Mouse (Mus musculus) liver, postnatal 0 days (tissue): ENCODE data around the gene Itpk1. TPM values are rescaled to one million over a fixed set of nuclear protein-coding genes. Genes with fewer than 3 reads are reported as not detected.

ENCODE experiments used
- ATAC-seq: fragments of 200-750 bp; cut with Nextera tagmentation; 2 replicates; pipeline ENCODE4 v1.8.0; 2017; ENCODE audit warnings: mild to moderate bottlenecking, moderate library complexity
- DNase-seq: peaks from one replicate; pipeline ENCODE4 v3.0.0-alpha.2; 2016
- H3K27ac ChIP-seq: fragments of 300-500 bp; sonication (generic); 2 replicates; pipeline ENCODE4 v1.5.1; 2014; ENCODE audit warnings: antibody characterized with exemption, moderate library complexity, mild to moderate bottlenecking, low read depth
- H3K27me3 ChIP-seq: fragments of 300-500 bp; sonication (generic); 2 replicates; pipeline ENCODE4 v1.6.1; 2014; ENCODE audit warnings: low read length, control low read depth, mixed read lengths; ENCODE audit not compliant: insufficient read depth
- H3K36me3 ChIP-seq: fragments of 300-500 bp; sonication (generic); replicated peaks from 2 replicates; pipeline ENCODE4 v1.6.1; 2014; ENCODE audit warnings: mild to moderate bottlenecking, control low read depth, low read length, moderate library complexity, mixed read lengths; ENCODE audit not compliant: insufficient read depth
- H3K4me1 ChIP-seq: fragments of 300-500 bp; sonication (generic); 2 replicates; pipeline ENCODE4 v1.6.1; 2014; ENCODE audit warnings: antibody characterized with exemption, mild to moderate bottlenecking, control low read depth; ENCODE audit not compliant: insufficient read depth
- H3K4me2 ChIP-seq: fragments of 300-500 bp; sonication (generic); 2 replicates; pipeline ENCODE4 v1.6.1; 2014; ENCODE audit warnings: low read depth, mild to moderate bottlenecking, low read length, moderate library complexity, mixed read lengths
- H3K4me3 ChIP-seq: fragments of 300-500 bp; sonication (generic); 2 replicates; pipeline ENCODE4 v1.5.1; 2014; ENCODE audit warnings: low read depth, low read length
- H3K9ac ChIP-seq: fragments of 300-500 bp; sonication (generic); replicated peaks from 2 replicates; pipeline ENCODE4 v1.6.1; 2014; ENCODE audit warnings: mild to moderate bottlenecking, moderate library complexity
- H3K9me3 ChIP-seq: fragments of 300-500 bp; sonication (generic); 2 replicates; pipeline ENCODE4 v1.6.1; 2016; ENCODE audit warnings: mild to moderate bottlenecking, control low read depth, low read length, mixed read lengths
- CTCF ChIP-seq: sonication (generic); IDR thresholded peaks from 2 replicates; pipeline ENCODE4 v1.5.1; 2016; ENCODE audit warnings: antibody characterized with exemption, low read depth
- EP300 ChIP-seq: IDR thresholded peaks from 2 replicates; pipeline ENCODE4 v1.6.1; 2016; ENCODE audit warnings: antibody characterized with exemption, low read depth, mild to moderate bottlenecking
- WGBS: fragments of 180-500 bp; shearing (Covaris S2); extraction: QIAGEN DNeasy Blood & Tissue Kit; methylation state at CpG from one replicate; pipeline ENCODE4 v1.1.7; 2014; ENCODE audit not compliant: insufficient replicate concordance; 5-methylcytosine and 5-hydroxymethylcytosine counted together
- polyA plus RNA-seq: library from polyadenylated mRNA; unstranded; fragments of >200 nt; fragmentation: Nextera tagmentation; extraction: Ambion mirVana; gene quantifications from 2 replicates; pipeline ENCODE4 v1.2.1, GENCODE M21; 2015

Itpk1 gene
- polyA plus RNA-seq, 1 experiment from 2014 or later, result 3.6 TPM

GRCm38 (mm10) chr12:102682085-102682484, 22.6 kb downstream of the Itpk1 start:
- Histone ChIP-seq H3K36me3 (no peaks in the 10 kb centered on the region; the same call in 1 of the 2 replicates), H3K4me3 (no peak overlapping the region), H3K27ac (no peak overlapping the region), H3K27me3 (no peaks in the 10 kb centered on the region), H3K9ac (no peak overlapping the region), H3K4me1 (peaks cover 21% of the 10 kb centered on the region), H3K9me3 (no peaks in the 10 kb centered on the region), H3K4me2 (no peak overlapping the region)
- no peak for ATAC-seq
- 55% methylated on average over 5 of the region's 5 CpGs for WGBS
- DNase-seq, result no peak
- no peak for TF ChIP-seq CTCF
- no peak for TF ChIP-seq EP300

- H3K4me3 ChIP-seq, result no peak overlapping the region
- TF ChIP-seq EP300 (no peak), CTCF (peak; percentile 60)
- no peaks in the 10 kb centered on the region for H3K9me3 ChIP-seq
- H3K36me3 ChIP-seq, result no peaks in the 10 kb centered on the region; the same call in 1 of the 2 replicates
- ATAC-seq, result no peak
- H3K27me3 ChIP-seq, result no peaks in the 10 kb centered on the region
- peaks cover 21% of the 10 kb centered on the region for H3K4me1 ChIP-seq
- no peak overlapping the region for H3K4me2 ChIP-seq
- no peak overlapping the region for H3K27ac ChIP-seq
- H3K9ac ChIP-seq, result no peak overlapping the region
- WGBS, result 61% methylated on average over 7 of the region's 7 CpGs
- DNase-seq, result peak; percentile 63
These were observed 23.1 kb downstream of the Itpk1 start for GRCm38 (mm10) chr12:102681590-102681989.

GRCm38 (mm10) chr12:102678820-102679219, 25.9 kb downstream of the Itpk1 start:
- 69% methylated on average over 6 of the region's 6 CpGs for WGBS
- DNase-seq (no peak), ATAC-seq (no peak)
- Histone ChIP-seq H3K4me1 (peaks cover 8% of the 10 kb centered on the region; the same call in 1 of the 2 replicates), H3K27ac (no peak overlapping the region), H3K4me3 (no peak overlapping the region), H3K36me3 (peaks cover 6% of the 10 kb centered on the region; the same call in 1 of the 2 replicates), H3K9ac (no peak overlapping the region), H3K27me3 (no peaks in the 10 kb centered on the region), H3K4me2 (no peak overlapping the region), H3K9me3 (no peaks in the 10 kb centered on the region)
- no peak for TF ChIP-seq CTCF
- no peak for TF ChIP-seq EP300

GRCm38 (mm10) chr12:102677089-102677488, 27.6 kb downstream of the Itpk1 start:
- Histone ChIP-seq H3K9ac (no peak overlapping the region), H3K9me3 (no peaks in the 10 kb centered on the region), H3K27me3 (no peaks in the 10 kb centered on the region), H3K4me2 (no peak overlapping the region), H3K36me3 (peaks cover 8% of the 10 kb centered on the region; the same call in 1 of the 2 replicates), H3K27ac (no peak overlapping the region), H3K4me1 (peaks cover 12% of the 10 kb centered on the region), H3K4me3 (no peak overlapping the region)
- ATAC-seq, result no peak
- no peak for DNase-seq
- TF ChIP-seq EP300 (no peak), CTCF (no peak)
- 72% methylated on average over 3 of the region's 3 CpGs for WGBS

- Histone ChIP-seq H3K4me3 (no peak overlapping the region), H3K36me3 (peaks cover 8% of the 10 kb centered on the region; the same call in 1 of the 2 replicates), H3K27me3 (no peaks in the 10 kb centered on the region), H3K27ac (no peak overlapping the region), H3K9me3 (no peaks in the 10 kb centered on the region), H3K9ac (no peak overlapping the region), H3K4me1 (peaks cover 12% of the 10 kb centered on the region), H3K4me2 (no peak overlapping the region)
- TF ChIP-seq CTCF (no peak), EP300 (no peak)
- DNase-seq, result no peak
- ATAC-seq, result no peak
- 76% methylated on average over 10 of the region's 10 CpGs for WGBS
These were observed 30.2 kb downstream of the Itpk1 start for GRCm38 (mm10) chr12:102674556-102674955.

GRCm38 (mm10) chr12:102674123-102674522, 30.6 kb downstream of the Itpk1 start:
- Histone ChIP-seq H3K27ac (no peak overlapping the region), H3K9ac (no peak overlapping the region), H3K27me3 (no peaks in the 10 kb centered on the region), H3K9me3 (no peaks in the 10 kb centered on the region), H3K36me3 (peaks cover 8% of the 10 kb centered on the region; the same call in 1 of the 2 replicates), H3K4me1 (peaks cover 12% of the 10 kb centered on the region), H3K4me2 (no peak overlapping the region), H3K4me3 (no peak overlapping the region)
- ATAC-seq, result no peak
- 72% methylated on average over 13 of the region's 13 CpGs for WGBS
- DNase-seq, result no peak
- TF ChIP-seq EP300 (no peak), CTCF (no peak)
